Mouse (Mus musculus): ENCODE data around the gene Gls2. TPM values are rescaled to one million over a fixed set of nuclear protein-coding genes. Genes with fewer than 3 reads are reported as not detected.

Gls2 gene
- total and polyA plus RNA-seq, 2 experiments from 2014 or later, result 0.33 TPM; not detected in 1

GRCm38 (mm10) chr10:128243252-128243651 is 49.0 kb downstream of the Gls2 start:
- DNase-seq (ENCODE audit: low spot score), result no peak
- H3K4me1 ChIP-seq (ENCODE audit: control insufficient read depth, insufficient read depth), result peaks cover 12% of the 10 kb centered on the region; the same call in 1 of the 2 replicates
- peaks cover 11% of the 10 kb centered on the region; the same call in 1 of the 2 replicates for H3K36me3 ChIP-seq (replicated peaks; ENCODE audit: control insufficient read depth, insufficient read depth, low read length)
- no peak for ATAC-seq (ENCODE audit: insufficient read depth, low read depth)
- 60% methylated on average over 8 of the region's 8 CpGs for WGBS
- H3K27ac ChIP-seq (ENCODE audit: low read depth), result peak overlapping the region; percentile 25; the same call in 1 of the 2 replicates
- no peak overlapping the region for H3K9ac ChIP-seq (replicated peaks; ENCODE audit: low read depth, low read length)
- no peaks in the 10 kb centered on the region for H3K9me3 ChIP-seq (replicated peaks; ENCODE audit: control insufficient read depth, low read length)
- H3K4me2 ChIP-seq (ENCODE audit: low read depth, low read length), result no peak overlapping the region
- no peak overlapping the region for H3K4me3 ChIP-seq (ENCODE audit: low read depth, low read length)
- H3K27me3 ChIP-seq (ENCODE audit: control insufficient read depth, insufficient read depth, low read length), result no peaks in the 10 kb centered on the region
- no peak for TF ChIP-seq CTCF (IDR thresholded peaks at IDR 0.05; ENCODE audit: low read depth)
- no peak for TF ChIP-seq EP300 (IDR thresholded peaks at IDR 0.05; ENCODE audit: low read depth)

- H3K9ac ChIP-seq (replicated peaks; ENCODE audit: low read depth, low read length), result no peak overlapping the region
- peaks cover 12% of the 10 kb centered on the region; the same call in 1 of the 2 replicates for H3K4me1 ChIP-seq (ENCODE audit: control insufficient read depth, insufficient read depth)
- DNase-seq (ENCODE audit: low spot score) (no peak), ATAC-seq (ENCODE audit: insufficient read depth, low read depth) (no peak)
- H3K9me3 ChIP-seq (replicated peaks; ENCODE audit: control insufficient read depth, low read length), result no peaks in the 10 kb centered on the region
- H3K4me2 ChIP-seq (ENCODE audit: low read depth, low read length), result no peak overlapping the region
- TF ChIP-seq EP300 (IDR thresholded peaks at IDR 0.05; ENCODE audit: low read depth), result no peak
- TF ChIP-seq CTCF (IDR thresholded peaks at IDR 0.05; ENCODE audit: low read depth), result no peak
- no peaks in the 10 kb centered on the region for H3K27me3 ChIP-seq (ENCODE audit: control insufficient read depth, insufficient read depth, low read length)
- no peak overlapping the region for H3K27ac ChIP-seq (ENCODE audit: low read depth)
- no peak overlapping the region for H3K4me3 ChIP-seq (ENCODE audit: low read depth, low read length)
- WGBS, result 88% methylated on average over 15 of the region's 15 CpGs
- peaks cover 16% of the 10 kb centered on the region for H3K36me3 ChIP-seq (replicated peaks; ENCODE audit: control insufficient read depth, insufficient read depth, low read length)
These were observed 49.9 kb downstream of the Gls2 start for GRCm38 (mm10) chr10:128244121-128244520.

GRCm38 (mm10) chr10:128247020-128247732 is 52.9 kb downstream of the Gls2 start:
- Histone ChIP-seq H3K27ac (ENCODE audit: low read depth) (peak overlapping the region; percentile 84), H3K4me3 (ENCODE audit: low read depth, low read length) (peak overlapping the region; percentile 33), H3K4me1 (ENCODE audit: control insufficient read depth, insufficient read depth) (peaks cover 12% of the 10 kb centered on the region; the same call in 1 of the 2 replicates), H3K36me3 (replicated peaks; ENCODE audit: control insufficient read depth, insufficient read depth, low read length) (peaks cover 44% of the 10 kb centered on the region), H3K9ac (replicated peaks; ENCODE audit: low read depth, low read length) (no peak overlapping the region), H3K27me3 (ENCODE audit: control insufficient read depth, insufficient read depth, low read length) (no peaks in the 10 kb centered on the region), H3K4me2 (ENCODE audit: low read depth, low read length) (peak overlapping the region; percentile 49), H3K9me3 (replicated peaks; ENCODE audit: control insufficient read depth, low read length) (no peaks in the 10 kb centered on the region)
- peak; percentile 68 for ATAC-seq (ENCODE audit: insufficient read depth, low read depth)
- 66% methylated on average over 17 of the region's 17 CpGs for WGBS
- TF ChIP-seq EP300 (IDR thresholded peaks at IDR 0.05; ENCODE audit: low read depth) (peak; percentile 76), CTCF (IDR thresholded peaks at IDR 0.05; ENCODE audit: low read depth) (no peak)
- DNase-seq (ENCODE audit: low spot score), result peak; percentile 83

GRCm38 (mm10) chr10:128250565-128250964 is 56.3 kb downstream of the Gls2 start:
- Histone ChIP-seq H3K4me2 (ENCODE audit: low read depth, low read length) (no peak overlapping the region), H3K4me3 (ENCODE audit: low read depth, low read length) (no peak overlapping the region), H3K27me3 (ENCODE audit: control insufficient read depth, insufficient read depth, low read length) (no peaks in the 10 kb centered on the region), H3K9ac (replicated peaks; ENCODE audit: low read depth, low read length) (no peak overlapping the region), H3K36me3 (replicated peaks; ENCODE audit: control insufficient read depth, insufficient read depth, low read length) (peaks cover 45% of the 10 kb centered on the region), H3K27ac (ENCODE audit: low read depth) (no peak overlapping the region), H3K9me3 (replicated peaks; ENCODE audit: control insufficient read depth, low read length) (no peaks in the 10 kb centered on the region), H3K4me1 (ENCODE audit: control insufficient read depth, insufficient read depth) (0 out of 2 replicates have a peak, but pooled peaks cover 6% of the 10 kb centered on the region)
- TF ChIP-seq EP300 (IDR thresholded peaks at IDR 0.05; ENCODE audit: low read depth) (no peak), CTCF (IDR thresholded peaks at IDR 0.05; ENCODE audit: low read depth) (no peak)
- ATAC-seq (ENCODE audit: insufficient read depth, low read depth), result no peak
- DNase-seq (ENCODE audit: low spot score), result no peak
- 92% methylated on average over 13 of the region's 13 CpGs for WGBS

- no peak within 1 kb of the TSS for H3K4me2 ChIP-seq (ENCODE audit: low read depth, low read length)
- peaks cover 37% of the 10 kb centered on the region for H3K36me3 ChIP-seq (replicated peaks; ENCODE audit: control insufficient read depth, insufficient read depth, low read length)
- ATAC-seq (ENCODE audit: insufficient read depth, low read depth) (no peak), DNase-seq (ENCODE audit: low spot score) (no peak)
- H3K4me1 ChIP-seq (ENCODE audit: control insufficient read depth, insufficient read depth), result no peaks in the 10 kb centered on the region
- H3K27ac ChIP-seq (ENCODE audit: low read depth), result no peak within 1 kb of the TSS
- WGBS, result 80% methylated on average over 4 of the region's 4 CpGs
- H3K4me3 ChIP-seq (ENCODE audit: low read depth, low read length), result no peak within 1 kb of the TSS
- TF ChIP-seq EP300 (IDR thresholded peaks at IDR 0.05; ENCODE audit: low read depth), result no peak
- no peak for TF ChIP-seq CTCF (IDR thresholded peaks at IDR 0.05; ENCODE audit: low read depth)
- no peak within 1 kb of the TSS for H3K9ac ChIP-seq (replicated peaks; ENCODE audit: low read depth, low read length)
- H3K27me3 ChIP-seq (ENCODE audit: control insufficient read depth, insufficient read depth, low read length), result no peaks in the 10 kb centered on the region
- no peaks in the 10 kb centered on the region for H3K9me3 ChIP-seq (replicated peaks; ENCODE audit: control insufficient read depth, low read length)
These were observed 59.5 kb downstream of the Gls2 start, which contains the start of gene Apon for GRCm38 (mm10) chr10:128253677-128254255. Gene Apon, plus strand, starts transcription at chr10:128254096.

All from heart, postnatal 0 days (tissue).